Mouse (Mus musculus) stomach, embryonic 15.5 days (tissue): ENCODE measurements around the gene Fbf1. TPM values are rescaled to one million over a fixed set of nuclear protein-coding genes. Genes with fewer than 3 reads are reported as not detected.
A peak's percentile ranks its signal among the peaks of the same experiment; 100 is the strongest.

ENCODE experiments used
- ATAC-seq: fragments of 200-750 bp; cut with Nextera tagmentation; 2 replicates; pipeline ENCODE4 v1.8.0; 2017; ENCODE audit warnings: low read depth, moderate number of reproducible peaks, moderate TSS enrichment; ENCODE audit not compliant: insufficient read depth, low FRiP score
- H3K27ac ChIP-seq: fragments of 300-500 bp; sonication (generic); 2 replicates; pipeline ENCODE4 v1.5.1; 2015; ENCODE audit warnings: mild to moderate bottlenecking, inconsistent platforms
- H3K27me3 ChIP-seq: fragments of 300-500 bp; sonication (generic); replicated peaks from 2 replicates; pipeline ENCODE4 v1.6.1; 2015; ENCODE audit warnings: inconsistent platforms
- H3K36me3 ChIP-seq: fragments of 300-500 bp; sonication (generic); 2 replicates; pipeline ENCODE4 v1.6.1; 2015; ENCODE audit warnings: inconsistent platforms
- H3K4me1 ChIP-seq: fragments of 300-500 bp; sonication (generic); 2 replicates; pipeline ENCODE4 v1.6.1; 2015; ENCODE audit warnings: inconsistent platforms
- H3K4me2 ChIP-seq: fragments of 300-500 bp; sonication (generic); 2 replicates; pipeline ENCODE4 v1.6.1; 2015; ENCODE audit warnings: mild to moderate bottlenecking, inconsistent platforms
- H3K4me3 ChIP-seq: fragments of 300-500 bp; sonication (generic); replicated peaks from 2 replicates; pipeline ENCODE4 v1.5.1; 2015; ENCODE audit warnings: inconsistent platforms
- H3K9ac ChIP-seq: fragments of 300-500 bp; sonication (generic); 2 replicates; pipeline ENCODE4 v1.6.1; 2015; ENCODE audit warnings: inconsistent platforms
- H3K9me3 ChIP-seq: fragments of 300-500 bp; sonication (generic); 2 replicates; pipeline ENCODE4 v1.6.1; 2016; ENCODE audit warnings: inconsistent platforms
- WGBS: fragments of 180-500 bp; shearing (Covaris S2); methylation state at CpG from one replicate; pipeline ENCODE4 v1.1.7; 2015; 5-methylcytosine and 5-hydroxymethylcytosine counted together
- polyA plus RNA-seq: library from polyadenylated mRNA; unstranded; fragments of >200 nt; fragmentation: Nextera tagmentation; extraction: Ambion mirVana; gene quantifications from 2 replicates; pipeline ENCODE4 v1.2.1, GENCODE M21; 2015

The Fbf1 gene
- polyA plus RNA-seq, 1 experiment from 2014 or later = 26.8 TPM

DNA sequence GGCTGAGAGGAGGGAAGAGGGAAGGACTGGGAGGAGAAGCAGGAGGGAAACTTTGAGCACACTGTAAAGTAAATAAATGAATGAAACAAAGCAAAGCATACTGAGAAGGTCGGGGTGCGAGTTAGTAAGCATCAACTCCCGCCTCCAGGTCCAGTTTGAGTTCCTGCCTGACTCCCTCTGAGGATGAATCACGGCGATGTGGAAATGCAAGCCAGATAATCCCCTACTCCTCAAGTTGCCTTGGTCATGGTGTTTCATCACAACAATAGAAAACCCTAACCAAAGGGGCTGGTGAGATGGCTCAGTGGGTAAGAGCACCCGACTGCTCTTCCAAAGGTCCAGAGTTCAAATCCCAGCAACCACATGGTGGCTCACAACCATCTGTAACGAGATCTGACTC is 8.0 kb upstream of the Fbf1 start:
- ATAC-seq = no peak
- H3K4me1 ChIP-seq = no peaks in the 10 kb centered on the region
- 76% methylated on average over 7 of the region's 7 CpGs for WGBS
- H3K4me2 ChIP-seq = no peak overlapping the region
- no peak overlapping the region for H3K4me3 ChIP-seq
- no peak overlapping the region for H3K9ac ChIP-seq
- H3K9me3 ChIP-seq = no peaks in the 10 kb centered on the region
- H3K36me3 ChIP-seq = peaks cover 49% of the 10 kb centered on the region
- H3K27me3 ChIP-seq = no peaks in the 10 kb centered on the region
- no peak overlapping the region for H3K27ac ChIP-seq

DNA sequence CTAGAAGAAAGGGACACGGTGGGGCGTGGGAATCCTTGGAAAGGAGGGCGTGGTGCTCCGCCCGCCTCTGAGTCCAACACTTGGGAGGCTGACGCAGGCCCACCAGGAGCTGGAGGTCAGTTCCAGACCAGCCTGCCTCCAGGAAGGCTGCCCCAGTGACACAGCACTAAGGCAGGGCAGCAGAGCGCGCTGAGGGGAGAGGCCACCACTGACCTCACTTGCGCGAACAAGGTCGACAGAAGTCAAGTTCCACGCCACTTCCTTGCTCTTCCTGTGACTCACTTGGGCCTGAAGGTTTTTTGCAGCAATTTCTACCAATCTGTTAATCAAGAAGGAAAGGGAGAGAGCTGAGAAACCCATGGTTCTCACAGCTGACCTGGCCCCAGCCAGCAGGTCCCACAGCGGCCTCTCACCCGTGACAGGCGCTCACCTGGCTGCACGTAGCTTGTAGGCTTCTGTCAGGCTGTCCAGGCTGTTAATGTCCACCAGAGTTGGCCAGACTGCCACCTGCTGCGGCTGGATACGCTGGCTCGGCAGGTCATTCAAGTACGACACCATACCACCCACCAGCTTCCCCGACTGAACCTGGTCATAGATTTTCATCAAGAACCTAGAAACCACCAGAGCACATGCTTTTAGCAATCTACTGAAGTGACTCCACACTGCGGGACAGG is 6.9 kb upstream of the Fbf1 start:
- WGBS = 88% methylated on average over 22 of the region's 22 CpGs
- Histone ChIP-seq H3K4me3 (no peak overlapping the region), H3K9ac (no peak overlapping the region), H3K4me2 (no peak overlapping the region), H3K4me1 (no peaks in the 10 kb centered on the region), H3K27me3 (no peaks in the 10 kb centered on the region), H3K9me3 (no peaks in the 10 kb centered on the region), H3K27ac (no peak overlapping the region), H3K36me3 (peaks cover 39% of the 10 kb centered on the region)
- no peak for ATAC-seq

DNA sequence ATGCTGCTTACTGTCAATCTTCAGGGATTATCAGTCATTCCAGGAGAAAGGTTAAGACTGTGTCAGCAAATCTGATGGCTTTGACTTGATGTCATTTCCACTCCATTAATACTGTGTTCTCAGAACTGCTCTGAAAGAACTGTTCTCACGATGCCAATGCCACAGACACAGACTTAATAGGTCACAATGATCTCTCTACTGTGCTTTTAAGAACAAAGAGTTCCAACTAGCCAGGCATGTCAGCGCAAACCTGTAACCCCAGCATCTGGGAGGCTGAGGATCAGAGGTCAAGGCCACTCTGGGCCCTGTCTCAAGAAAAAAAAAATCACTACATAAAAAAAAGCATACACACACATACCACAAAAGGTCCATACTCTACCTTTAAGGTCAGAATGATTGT is 4.0 kb upstream of the Fbf1 start:
- no peak overlapping the region for H3K4me2 ChIP-seq
- ATAC-seq = no peak
- H3K9ac ChIP-seq = no peak overlapping the region
- WGBS = 86% methylated on average over 2 of the region's 2 CpGs
- H3K27me3 ChIP-seq = no peaks in the 10 kb centered on the region
- H3K4me3 ChIP-seq = no peak overlapping the region
- H3K27ac ChIP-seq = no peak overlapping the region
- H3K4me1 ChIP-seq = peaks cover 5% of the 10 kb centered on the region; the same call in 1 of the 2 replicates
- H3K36me3 ChIP-seq = peaks cover 19% of the 10 kb centered on the region
- H3K9me3 ChIP-seq = no peaks in the 10 kb centered on the region

DNA sequence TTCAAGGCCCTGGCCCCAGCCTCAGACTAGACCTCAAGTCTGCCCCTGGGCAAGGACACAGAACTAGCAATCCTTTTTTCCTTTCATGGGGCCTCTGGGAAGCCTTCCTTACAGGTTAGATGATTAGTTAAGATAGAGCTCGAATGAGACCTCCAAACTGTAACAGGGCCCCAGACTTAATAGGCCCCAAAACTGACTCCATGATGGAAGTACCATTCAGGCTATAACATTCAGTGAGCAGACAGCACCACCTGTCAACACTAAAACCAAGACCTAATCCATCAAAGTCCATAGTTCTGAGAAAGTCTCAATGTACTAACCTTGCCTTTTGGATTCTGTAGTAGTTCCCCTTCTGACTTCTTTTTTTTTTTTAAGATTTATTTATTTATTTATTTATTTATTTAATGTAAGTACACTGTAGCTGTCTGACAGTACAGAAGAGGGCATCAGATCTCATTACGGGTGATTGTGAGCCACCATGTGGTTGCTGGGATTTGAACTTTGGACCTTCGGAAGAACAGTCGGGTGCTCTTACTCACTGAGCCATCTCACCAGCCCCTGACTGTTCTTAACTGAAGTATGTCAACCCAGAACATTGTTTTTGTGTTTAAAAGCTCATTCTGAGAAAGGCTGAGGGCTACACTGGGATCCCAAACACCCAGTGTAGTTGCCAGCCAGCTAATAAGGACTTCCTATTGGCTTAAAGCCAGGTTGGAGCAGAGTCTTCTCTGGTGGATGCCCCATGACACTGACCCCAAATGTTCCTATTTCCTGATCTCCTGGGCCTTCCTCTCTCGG is 2.2 kb upstream of the Fbf1 start:
- WGBS = 77% methylated on average over 5 of the region's 5 CpGs
- no peak overlapping the region for H3K4me3 ChIP-seq
- peaks cover 11% of the 10 kb centered on the region; the same call in 1 of the 2 replicates for H3K4me1 ChIP-seq
- no peak overlapping the region for H3K4me2 ChIP-seq
- no peak overlapping the region for H3K9ac ChIP-seq
- ATAC-seq = no peak
- peaks cover 20% of the 10 kb centered on the region for H3K36me3 ChIP-seq
- no peak overlapping the region for H3K27ac ChIP-seq
- H3K9me3 ChIP-seq = no peaks in the 10 kb centered on the region
- no peaks in the 10 kb centered on the region for H3K27me3 ChIP-seq

DNA sequence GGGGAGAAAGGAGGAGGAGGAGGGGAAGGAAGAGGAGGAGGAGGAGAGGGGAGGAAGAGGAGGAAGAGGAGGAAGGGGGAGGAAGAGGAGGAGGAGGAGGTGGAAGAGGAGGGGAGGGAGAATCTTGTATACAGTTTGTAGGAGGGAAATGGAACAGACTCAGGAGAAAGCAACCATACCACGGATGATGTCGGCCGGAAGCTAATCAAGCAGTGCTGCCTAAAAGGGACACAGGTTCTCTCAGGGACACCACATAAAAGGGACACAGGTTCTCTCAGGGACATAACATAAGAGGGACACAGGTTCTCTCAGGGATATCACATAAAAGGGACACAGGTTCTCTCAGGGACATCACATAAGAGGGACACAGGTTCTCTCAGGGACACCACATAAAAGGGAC is 1.2 kb upstream of the Fbf1 start:
- no peaks in the 10 kb centered on the region for H3K9me3 ChIP-seq
- H3K4me3 ChIP-seq = no peak overlapping the region
- no peak overlapping the region for H3K27ac ChIP-seq
- peaks cover 11% of the 10 kb centered on the region; the same call in 1 of the 2 replicates for H3K4me1 ChIP-seq
- no peaks in the 10 kb centered on the region for H3K27me3 ChIP-seq
- ATAC-seq = no peak
- WGBS = 86% methylated on average over 3 of the region's 3 CpGs
- H3K4me2 ChIP-seq = no peak overlapping the region
- no peak overlapping the region for H3K9ac ChIP-seq
- peaks cover 21% of the 10 kb centered on the region for H3K36me3 ChIP-seq

DNA sequence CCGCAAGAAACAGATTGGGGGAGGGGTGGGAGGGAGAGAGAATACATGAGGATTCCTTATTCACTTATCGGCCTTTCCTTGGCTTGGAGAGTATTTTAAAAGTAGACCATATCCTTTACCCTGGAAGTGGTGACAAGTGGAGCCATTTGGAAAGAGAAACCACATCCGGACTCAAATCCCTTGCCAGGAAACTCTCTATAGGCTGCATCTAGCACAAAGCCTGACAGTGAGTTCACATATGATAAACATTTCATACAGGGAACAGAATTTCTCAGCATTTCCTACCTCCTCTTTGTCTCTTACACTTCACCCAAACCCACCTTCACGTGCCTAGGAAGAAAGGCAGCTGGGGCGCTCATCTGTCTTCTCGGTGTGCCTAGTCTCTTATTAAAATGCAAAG is 734 bp downstream of the Fbf1 start:
- ATAC-seq = no peak
- H3K4me1 ChIP-seq = peaks cover 11% of the 10 kb centered on the region; the same call in 1 of the 2 replicates
- peak overlapping the region; percentile 63; the same call in 1 of the 2 replicates for H3K9ac ChIP-seq
- peaks cover 5% of the 10 kb centered on the region; the same call in 1 of the 2 replicates for H3K36me3 ChIP-seq
- no peaks in the 10 kb centered on the region for H3K27me3 ChIP-seq
- 3% methylated on average over 6 of the region's 6 CpGs for WGBS
- no peaks in the 10 kb centered on the region for H3K9me3 ChIP-seq
- H3K4me2 ChIP-seq = peak overlapping the region; percentile 83
- peak overlapping the region; percentile 94 for H3K27ac ChIP-seq
- H3K4me3 ChIP-seq = peak overlapping the region; percentile 67

DNA sequence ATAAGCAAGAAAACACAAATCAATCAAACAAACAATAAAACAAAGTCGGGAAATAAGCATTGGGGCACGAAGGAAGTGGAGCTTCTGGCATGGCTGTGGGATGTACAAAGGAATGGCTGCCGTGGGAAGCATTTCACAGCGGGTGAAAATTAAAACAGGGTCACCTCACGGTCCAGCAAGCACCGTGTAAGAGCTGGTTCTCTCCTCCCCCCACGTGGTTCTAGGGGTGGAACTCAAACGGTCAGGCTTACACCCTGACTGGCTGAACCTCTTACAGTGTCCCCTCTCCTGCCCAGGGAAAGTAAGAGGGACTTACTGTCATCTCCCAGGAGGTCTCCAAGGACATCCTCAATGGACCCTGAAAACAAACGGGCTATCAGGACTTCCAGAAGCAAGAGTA is 5.0 kb downstream of the Fbf1 start:
- H3K27me3 ChIP-seq = no peaks in the 10 kb centered on the region
- H3K36me3 ChIP-seq = 0 out of 2 replicates have a peak, but pooled peaks cover 6% of the 10 kb centered on the region
- no peak for ATAC-seq
- H3K9ac ChIP-seq = no peak overlapping the region
- H3K9me3 ChIP-seq = no peaks in the 10 kb centered on the region
- no peak overlapping the region for H3K4me3 ChIP-seq
- WGBS = 45% methylated on average over 9 of the region's 9 CpGs
- peaks cover 12% of the 10 kb centered on the region for H3K4me1 ChIP-seq
- H3K27ac ChIP-seq = no peak overlapping the region
- H3K4me2 ChIP-seq = no peak overlapping the region

DNA sequence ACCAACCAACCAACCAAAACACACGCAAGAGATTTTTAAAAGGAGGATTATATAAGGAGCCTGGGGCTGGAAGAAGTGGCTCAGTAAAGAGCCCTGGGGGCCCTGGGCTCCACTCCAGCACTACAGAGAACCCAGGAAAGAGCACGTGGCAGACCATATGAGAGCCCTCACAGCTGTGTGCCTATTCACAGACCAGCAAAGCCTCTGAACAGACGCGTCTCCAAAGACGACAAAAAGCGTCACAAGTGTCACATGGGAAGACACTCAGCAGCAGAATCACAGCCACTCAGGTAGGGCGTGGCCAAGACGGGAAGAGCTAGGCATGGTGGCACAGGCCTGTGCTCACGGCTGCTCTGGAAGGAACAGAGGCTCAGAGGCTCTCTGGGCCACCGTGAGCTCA is 5.8 kb downstream of the Fbf1 start:
- WGBS = 73% methylated on average over 10 of the region's 10 CpGs
- Histone ChIP-seq H3K27ac (peak overlapping the region; percentile 68), H3K4me1 (peaks cover 12% of the 10 kb centered on the region), H3K27me3 (no peaks in the 10 kb centered on the region), H3K9me3 (no peaks in the 10 kb centered on the region), H3K9ac (no peak overlapping the region), H3K36me3 (peaks cover 6% of the 10 kb centered on the region; the same call in 1 of the 2 replicates), H3K4me2 (no peak overlapping the region), H3K4me3 (no peak overlapping the region)
- 0 out of 2 replicates have a peak, but pooled peaks have one; percentile 24 for ATAC-seq

DNA sequence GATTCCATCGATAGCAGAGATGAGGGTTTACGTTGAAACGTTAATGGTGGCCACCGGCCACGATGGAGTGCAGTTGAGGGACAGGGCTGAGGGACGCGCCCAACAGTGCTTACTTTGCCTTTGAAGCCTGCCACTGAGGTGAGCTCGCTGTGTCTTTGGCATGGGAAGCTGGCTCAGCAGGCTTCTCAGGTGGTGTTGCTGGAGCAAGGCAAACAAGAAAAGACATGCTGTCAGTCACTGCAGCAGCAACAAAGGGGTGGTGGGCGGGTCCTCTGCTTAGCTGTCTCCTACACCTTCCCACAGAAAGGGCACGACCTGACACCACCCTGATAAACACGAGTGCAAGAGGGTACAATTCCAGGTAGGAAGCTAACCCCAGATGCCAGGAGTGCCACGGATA is 6.7 kb downstream of the Fbf1 start:
- peaks cover 11% of the 10 kb centered on the region; the same call in 1 of the 2 replicates for H3K36me3 ChIP-seq
- no peak overlapping the region for H3K4me3 ChIP-seq
- H3K4me1 ChIP-seq = peaks cover 4% of the 10 kb centered on the region
- H3K27ac ChIP-seq = peak overlapping the region; percentile 68; the same call in 1 of the 2 replicates
- no peaks in the 10 kb centered on the region for H3K27me3 ChIP-seq
- H3K9me3 ChIP-seq = no peaks in the 10 kb centered on the region
- H3K4me2 ChIP-seq = no peak overlapping the region; the same call in 1 of the 2 replicates
- H3K9ac ChIP-seq = no peak overlapping the region
- 42% methylated on average over 12 of the region's 12 CpGs for WGBS
- 0 out of 2 replicates have a peak, but pooled peaks have one; percentile 27 for ATAC-seq

DNA sequence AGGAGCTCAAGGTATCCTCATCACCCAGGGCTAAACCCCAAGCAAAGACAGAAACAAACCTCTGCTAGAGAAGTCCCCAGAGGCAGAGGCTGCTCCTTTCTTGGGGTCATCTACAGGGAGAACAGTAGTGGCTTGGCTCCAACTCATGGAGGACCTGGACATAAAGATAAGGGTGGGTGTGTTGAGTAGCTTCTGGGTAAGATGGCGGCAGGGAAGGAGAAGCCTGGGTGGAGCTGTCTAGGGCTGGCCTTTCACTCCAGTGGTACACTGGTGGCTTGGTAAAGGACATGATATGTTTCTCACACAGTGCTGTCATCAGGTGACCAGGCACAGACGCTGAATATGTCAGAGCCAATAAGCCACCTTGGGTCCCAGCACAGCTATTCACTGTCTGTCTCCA is 17.0 kb downstream of the Fbf1 start:
- Histone ChIP-seq H3K27me3 (no peaks in the 10 kb centered on the region), H3K27ac (no peak overlapping the region), H3K4me1 (no peaks in the 10 kb centered on the region; the same call in 1 of the 2 replicates), H3K4me2 (no peak overlapping the region), H3K4me3 (no peak overlapping the region), H3K36me3 (peaks cover 51% of the 10 kb centered on the region), H3K9me3 (no peaks in the 10 kb centered on the region), H3K9ac (no peak overlapping the region)
- ATAC-seq = peak; percentile 63; the same call in 1 of the 2 replicates
- 91% methylated on average over 2 of the region's 2 CpGs for WGBS

DNA sequence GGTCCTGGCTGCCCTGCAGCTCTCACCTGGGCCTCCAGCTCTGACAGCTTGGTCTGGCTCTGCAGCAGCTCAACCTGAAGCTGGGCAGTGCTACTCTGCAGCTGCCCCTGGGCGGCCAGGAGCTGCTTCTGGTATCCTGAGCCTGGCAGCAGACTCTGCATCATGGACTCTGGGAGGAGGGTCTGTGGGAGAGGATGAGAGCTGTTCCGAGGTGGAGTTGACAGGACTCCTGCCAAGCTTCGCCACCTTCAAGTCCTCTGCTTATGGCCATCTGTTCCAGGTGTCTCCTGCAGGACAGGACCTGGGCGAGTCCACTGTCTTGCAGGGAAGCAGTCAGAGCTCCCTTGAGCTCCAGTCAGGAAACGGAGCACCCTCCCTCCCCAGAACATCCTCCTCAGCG is 18.6 kb downstream of the Fbf1 start:
- no peaks in the 10 kb centered on the region; the same call in 1 of the 2 replicates for H3K4me1 ChIP-seq
- H3K4me2 ChIP-seq = no peak overlapping the region
- ATAC-seq = no peak
- H3K36me3 ChIP-seq = peaks cover 56% of the 10 kb centered on the region
- no peak overlapping the region for H3K27ac ChIP-seq
- no peaks in the 10 kb centered on the region for H3K27me3 ChIP-seq
- no peaks in the 10 kb centered on the region for H3K9me3 ChIP-seq
- no peak overlapping the region for H3K4me3 ChIP-seq
- H3K9ac ChIP-seq = no peak overlapping the region
- 77% methylated on average over 6 of the region's 6 CpGs for WGBS

DNA sequence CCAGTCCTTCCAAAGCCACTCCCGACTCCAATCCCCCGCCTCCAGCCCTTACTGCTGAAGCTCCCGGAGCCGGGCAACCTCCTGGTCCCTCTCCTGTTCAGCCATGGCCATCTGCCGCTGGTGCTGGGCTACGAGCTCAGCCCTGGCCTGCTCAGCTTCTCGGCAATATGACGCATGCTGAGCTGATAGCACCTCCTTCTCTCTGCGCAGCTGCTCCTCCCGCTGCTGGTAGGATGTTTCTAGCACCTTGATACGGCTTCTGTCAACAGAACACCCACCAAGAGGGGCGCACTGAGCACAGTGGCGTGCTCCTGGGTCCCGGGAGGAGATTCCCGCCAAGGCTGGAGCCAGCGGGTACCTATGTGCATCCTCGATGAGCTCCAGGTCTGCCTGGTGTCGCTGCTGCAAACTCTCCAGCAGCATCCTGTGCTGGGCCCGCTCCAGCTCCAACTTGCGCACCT is 19.2 kb downstream of the Fbf1 start:
- ATAC-seq = no peak
- Histone ChIP-seq H3K9me3 (no peaks in the 10 kb centered on the region), H3K36me3 (peaks cover 59% of the 10 kb centered on the region), H3K4me2 (no peak overlapping the region), H3K4me3 (no peak overlapping the region), H3K27me3 (no peaks in the 10 kb centered on the region), H3K4me1 (no peaks in the 10 kb centered on the region; the same call in 1 of the 2 replicates), H3K27ac (no peak overlapping the region), H3K9ac (no peak overlapping the region)
- WGBS = 56% methylated on average over 20 of the region's 20 CpGs
